Mouse (Mus musculus): ENCODE results near the gene Lcn2. TPM values are rescaled to one million over a fixed set of nuclear protein-coding genes. Genes with fewer than 3 reads are reported as not detected.
"Not testable (repeated sequence)": the region's sequence is repeated elsewhere in the genome, so short reads cannot be mapped to it uniquely, and the experiment has no call there.

Gene Lcn2
- polyA plus RNA-seq, 1 experiment from 2014 or later, result 0.95 TPM

DNA sequence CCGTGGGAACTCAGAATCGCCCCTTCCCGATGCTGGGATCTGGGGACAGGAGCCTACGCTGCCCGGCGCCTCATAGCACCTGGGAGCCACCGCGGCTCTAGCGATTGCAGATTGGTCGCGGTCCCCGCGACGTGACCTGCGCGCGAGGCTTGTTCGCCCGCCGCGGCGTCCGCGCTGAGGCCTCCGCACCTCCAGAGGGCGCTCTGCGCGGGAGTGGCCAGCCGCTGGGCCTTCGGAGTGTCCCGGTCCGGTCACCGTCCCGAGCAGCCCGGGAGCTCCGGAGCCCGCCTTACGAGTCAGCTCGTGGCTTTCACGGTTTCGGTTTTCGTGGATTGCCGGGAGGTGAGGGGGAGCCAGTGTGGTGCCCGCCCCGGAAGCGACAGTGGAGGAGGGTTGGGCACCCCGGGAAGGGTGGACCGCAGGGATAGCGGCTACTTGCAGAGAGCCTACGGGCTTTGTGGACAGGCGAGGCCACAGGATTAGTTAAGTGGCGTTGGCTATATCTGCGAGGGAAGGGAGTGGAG, 25.2 kb downstream of the Lcn2 start:
- Histone ChIP-seq H3K9me3 (no peaks in the 10 kb centered on the region), H3K36me3 (peaks cover 38% of the 10 kb centered on the region), H3K4me3 (replicated peaks) (peak overlapping the region; percentile 59), H3K4me1 (replicated peaks) (peaks cover 25% of the 10 kb centered on the region), H3K9ac (replicated peaks) (peak overlapping the region; percentile 77), H3K27ac (peak overlapping the region; percentile 84), H3K27me3 (peaks cover 14% of the 10 kb centered on the region), H3K4me2 (peak overlapping the region; percentile 81)
- ATAC-seq (ENCODE audit: insufficient number of reproducible peaks, insufficient read depth, low FRiP score, low TSS enrichment, low read depth), result peak; percentile 78
- under 1% methylated on average over 53 of the region's 53 CpGs for WGBS

DNA sequence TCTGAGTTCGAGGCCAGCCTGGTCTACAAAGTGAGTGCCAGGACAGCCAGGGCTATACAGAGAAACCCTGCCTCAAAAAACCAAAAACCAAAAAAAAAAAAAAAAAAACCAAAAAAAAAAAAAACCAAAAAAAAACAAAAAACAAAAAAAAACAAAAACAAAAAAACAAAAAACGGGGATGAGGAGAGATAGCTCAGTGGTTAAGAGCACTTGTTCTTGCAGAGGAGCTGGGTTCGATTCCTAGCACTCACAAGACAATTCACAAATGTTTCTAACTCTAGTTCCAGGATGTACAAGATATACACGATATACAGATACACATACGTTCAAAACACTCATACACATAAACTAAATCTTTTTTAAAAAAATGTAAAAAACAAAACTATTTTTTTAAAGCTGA, 25.8 kb downstream of the Lcn2 start:
- not testable (repeated sequence) for H3K9ac ChIP-seq (replicated peaks); ATAC-seq (ENCODE audit: insufficient number of reproducible peaks, insufficient read depth, low FRiP score, low TSS enrichment, low read depth); H3K9me3 ChIP-seq; H3K27ac ChIP-seq
- Histone ChIP-seq H3K36me3 (peaks cover 32% of the 10 kb centered on the region), H3K27me3 (peaks cover 14% of the 10 kb centered on the region), H3K4me1 (replicated peaks) (peaks cover 25% of the 10 kb centered on the region), H3K4me3 (replicated peaks) (peak overlapping the region; percentile 59), H3K4me2 (peak overlapping the region; percentile 81)
- WGBS, result 50% methylated on average over 5 of the region's 5 CpGs

DNA sequence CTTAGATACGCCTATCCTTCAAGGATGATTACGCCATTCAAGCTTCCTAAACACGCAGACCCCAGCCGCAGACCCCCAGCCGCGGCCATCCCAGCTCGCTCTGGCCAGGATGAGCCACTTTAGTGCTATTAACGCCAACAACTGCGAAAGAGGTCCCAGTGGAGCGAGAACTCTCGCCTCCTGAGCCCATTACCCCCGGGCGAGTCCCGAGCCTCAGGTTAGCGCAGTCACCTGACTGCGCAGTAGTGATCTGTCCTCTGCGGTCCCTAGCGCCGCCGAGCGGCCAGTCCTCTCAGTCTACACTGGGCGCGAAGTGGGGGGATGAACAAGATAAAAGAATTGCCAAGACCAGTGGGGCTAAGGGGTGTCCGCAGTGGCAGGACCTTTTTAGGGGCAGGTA, 26.6 kb downstream of the Lcn2 start:
- H3K36me3 ChIP-seq, result peaks cover 23% of the 10 kb centered on the region
- peak; percentile 76 for ATAC-seq (ENCODE audit: insufficient number of reproducible peaks, insufficient read depth, low FRiP score, low TSS enrichment, low read depth)
- peak overlapping the region; percentile 38 for H3K4me3 ChIP-seq (replicated peaks)
- H3K9ac ChIP-seq (replicated peaks), result no peak overlapping the region; the same call in 1 of the 2 replicates
- H3K4me2 ChIP-seq, result peak overlapping the region; percentile 72
- 1% methylated on average over 24 of the region's 24 CpGs for whole genome bisulfite sequencing
- no peak overlapping the region for H3K27ac ChIP-seq
- H3K9me3 ChIP-seq, result no peaks in the 10 kb centered on the region
- peaks cover 25% of the 10 kb centered on the region for H3K4me1 ChIP-seq (replicated peaks)
- peaks cover 14% of the 10 kb centered on the region for H3K27me3 ChIP-seq

DNA sequence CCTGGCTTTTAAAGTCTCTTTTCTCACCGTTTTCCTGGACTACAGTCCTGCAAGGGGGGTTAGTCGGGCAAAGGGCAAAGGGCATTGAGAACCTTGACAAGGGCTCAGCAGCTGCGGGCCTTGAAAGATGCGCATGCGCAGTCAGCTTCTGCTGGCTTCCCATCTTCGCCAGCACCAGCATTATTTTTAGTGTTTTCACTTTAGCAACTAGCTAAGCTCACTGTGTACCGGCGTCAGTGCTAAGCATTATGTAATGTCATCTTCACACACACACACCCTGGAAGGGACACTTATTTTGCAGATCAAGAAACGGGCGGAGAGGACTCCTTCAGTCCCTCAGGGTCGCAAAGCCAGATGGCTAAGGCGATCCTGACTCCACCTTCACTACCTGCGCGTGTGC, 27.3 kb downstream of the Lcn2 start:
- Histone ChIP-seq H3K27me3 (peaks cover 14% of the 10 kb centered on the region), H3K36me3 (peaks cover 16% of the 10 kb centered on the region), H3K27ac (no peak overlapping the region), H3K9me3 (no peaks in the 10 kb centered on the region), H3K4me2 (peak overlapping the region; percentile 72), H3K4me3 (replicated peaks) (peak overlapping the region; percentile 38), H3K4me1 (replicated peaks) (peaks cover 25% of the 10 kb centered on the region), H3K9ac (replicated peaks) (no peak overlapping the region)
- WGBS, result 4% methylated on average over 14 of the region's 14 CpGs
- ATAC-seq (ENCODE audit: insufficient number of reproducible peaks, insufficient read depth, low FRiP score, low TSS enrichment, low read depth), result no peak

DNA sequence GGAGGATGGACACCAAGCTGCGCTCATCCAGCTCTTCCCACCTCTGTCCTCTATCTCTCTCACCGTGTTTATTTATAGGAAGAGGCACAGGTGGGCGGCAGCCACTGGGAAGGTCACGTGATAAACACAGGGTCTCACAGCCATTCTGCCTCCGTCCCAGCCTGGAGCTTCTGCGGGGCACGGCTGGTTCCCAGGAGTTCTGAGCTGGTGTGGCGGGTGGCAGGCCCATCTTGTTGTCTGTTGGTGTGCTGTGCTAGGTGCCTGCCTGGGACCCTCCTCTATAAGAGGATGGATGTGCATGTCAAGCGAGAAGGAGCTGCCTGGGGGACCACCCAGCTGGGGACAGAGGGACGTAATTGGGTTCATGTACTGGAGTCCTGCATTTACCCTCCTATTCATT, 29.7 kb downstream of the Lcn2 start:
- no peak for ATAC-seq (ENCODE audit: insufficient number of reproducible peaks, insufficient read depth, low FRiP score, low TSS enrichment, low read depth)
- 68% methylated on average over 10 of the region's 10 CpGs for WGBS
- H3K4me3 ChIP-seq (replicated peaks), result no peak overlapping the region

DNA sequence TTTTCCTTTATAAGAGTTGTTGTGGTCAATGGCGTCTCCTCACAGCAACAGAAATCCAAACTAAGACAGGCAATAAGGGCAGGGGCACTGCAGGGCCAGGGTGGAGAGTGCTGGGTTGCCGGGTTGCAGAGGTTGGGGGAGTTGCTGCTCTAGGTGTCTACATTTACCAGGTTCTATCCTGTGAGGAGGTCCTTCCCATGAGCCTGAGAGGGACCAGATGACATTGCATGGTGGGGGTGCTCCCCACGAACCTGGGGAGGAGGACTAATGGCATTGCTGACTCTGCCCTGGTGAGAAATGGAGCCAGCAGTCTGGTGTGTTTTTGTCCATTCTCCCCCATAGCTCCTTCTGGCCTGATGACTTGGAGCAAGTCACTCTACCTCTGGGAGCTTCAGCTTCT, 30.3 kb downstream of the Lcn2 start:
- H3K9ac ChIP-seq (replicated peaks), result no peak overlapping the region
- H3K4me3 ChIP-seq (replicated peaks), result no peak overlapping the region
- H3K4me2 ChIP-seq, result no peak overlapping the region
- no peaks in the 10 kb centered on the region for H3K9me3 ChIP-seq
- 78% methylated on average over 3 of the region's 3 CpGs for WGBS
- H3K27me3 ChIP-seq, result peaks cover 14% of the 10 kb centered on the region
- no peaks in the 10 kb centered on the region for H3K36me3 ChIP-seq
- no peak overlapping the region for H3K27ac ChIP-seq
- ATAC-seq (ENCODE audit: insufficient number of reproducible peaks, insufficient read depth, low FRiP score, low TSS enrichment, low read depth), result no peak
- peaks cover 21% of the 10 kb centered on the region for H3K4me1 ChIP-seq (replicated peaks)

More for the DNA sequence above, 29.7 kb downstream of the Lcn2 start:
- Histone ChIP-seq H3K4me1 (replicated peaks) (peaks cover 21% of the 10 kb centered on the region), H3K27ac (no peak overlapping the region), H3K36me3 (no peaks in the 10 kb centered on the region), H3K9ac (replicated peaks) (no peak overlapping the region), H3K4me2 (no peak overlapping the region), H3K9me3 (no peaks in the 10 kb centered on the region), H3K27me3 (peaks cover 14% of the 10 kb centered on the region)

DNA sequence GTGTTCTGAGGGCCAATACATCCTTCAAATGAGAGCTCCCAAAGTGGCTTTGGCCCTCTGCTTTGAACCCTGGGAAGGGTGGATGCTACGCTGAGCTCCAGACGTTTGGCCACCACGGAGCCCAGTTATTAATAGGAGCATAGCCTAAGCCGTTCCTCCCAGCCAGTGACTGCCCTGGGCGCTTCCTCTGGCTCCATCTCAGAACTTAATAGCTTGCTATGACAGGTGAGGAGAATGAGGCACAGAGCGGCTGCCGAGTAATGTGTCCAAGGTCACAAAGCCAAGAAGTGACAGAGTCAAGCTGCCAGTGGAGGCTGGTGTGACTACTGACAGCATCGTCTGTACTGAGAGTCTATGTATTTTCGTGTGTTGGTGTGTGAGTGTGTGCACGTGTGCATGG, 31.8 kb downstream of the Lcn2 start:
- Histone ChIP-seq H3K9me3 (no peaks in the 10 kb centered on the region), H3K9ac (replicated peaks) (no peak overlapping the region), H3K27me3 (peaks cover 6% of the 10 kb centered on the region; the same call in 1 of the 2 replicates), H3K27ac (no peak overlapping the region), H3K4me1 (replicated peaks) (peaks cover 24% of the 10 kb centered on the region), H3K4me2 (no peak overlapping the region), H3K4me3 (replicated peaks) (no peak overlapping the region), H3K36me3 (no peaks in the 10 kb centered on the region)
- ATAC-seq (ENCODE audit: insufficient number of reproducible peaks, insufficient read depth, low FRiP score, low TSS enrichment, low read depth), result no peak
- WGBS, result 63% methylated on average over 10 of the region's 10 CpGs

DNA sequence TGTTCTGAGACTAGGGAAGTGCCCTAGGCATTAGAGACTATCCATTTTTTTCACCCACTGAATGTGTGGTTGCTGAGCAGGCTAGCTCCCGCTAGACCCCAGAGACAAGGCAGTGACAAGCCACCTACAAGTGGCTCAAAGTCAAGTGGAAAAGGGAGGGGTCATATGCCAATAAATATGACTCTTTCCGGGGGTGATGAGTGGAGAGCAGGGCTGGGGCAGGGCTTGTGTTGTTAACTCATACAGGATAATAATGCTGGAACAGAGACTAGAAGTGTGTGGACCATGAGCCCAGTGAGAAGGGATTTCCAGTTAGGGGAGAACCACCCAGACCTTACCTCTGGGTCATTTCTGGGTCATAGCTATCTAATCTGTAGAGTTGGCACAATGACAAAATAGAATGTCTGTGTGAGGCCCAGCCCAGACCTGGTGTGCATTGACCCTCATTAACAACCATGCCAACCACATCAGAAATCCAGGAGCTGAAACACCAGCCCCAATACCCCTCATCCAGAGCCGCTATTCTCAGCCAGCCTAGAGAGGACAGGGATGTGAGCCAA, 33.6 kb downstream of the Lcn2 start:
- 89% methylated on average over 3 of the region's 3 CpGs for WGBS
- peaks cover 34% of the 10 kb centered on the region for H3K4me1 ChIP-seq (replicated peaks)
- no peaks in the 10 kb centered on the region for H3K27me3 ChIP-seq
- H3K9ac ChIP-seq (replicated peaks), result no peak overlapping the region
- no peaks in the 10 kb centered on the region for H3K9me3 ChIP-seq
- H3K4me2 ChIP-seq, result no peak overlapping the region
- no peak overlapping the region for H3K27ac ChIP-seq
- H3K4me3 ChIP-seq (replicated peaks), result 0 out of 2 replicates have a peak overlapping the region, but pooled peaks have one; percentile 80
- ATAC-seq (ENCODE audit: insufficient number of reproducible peaks, insufficient read depth, low FRiP score, low TSS enrichment, low read depth), result no peak
- H3K36me3 ChIP-seq, result peaks cover 13% of the 10 kb centered on the region

DNA sequence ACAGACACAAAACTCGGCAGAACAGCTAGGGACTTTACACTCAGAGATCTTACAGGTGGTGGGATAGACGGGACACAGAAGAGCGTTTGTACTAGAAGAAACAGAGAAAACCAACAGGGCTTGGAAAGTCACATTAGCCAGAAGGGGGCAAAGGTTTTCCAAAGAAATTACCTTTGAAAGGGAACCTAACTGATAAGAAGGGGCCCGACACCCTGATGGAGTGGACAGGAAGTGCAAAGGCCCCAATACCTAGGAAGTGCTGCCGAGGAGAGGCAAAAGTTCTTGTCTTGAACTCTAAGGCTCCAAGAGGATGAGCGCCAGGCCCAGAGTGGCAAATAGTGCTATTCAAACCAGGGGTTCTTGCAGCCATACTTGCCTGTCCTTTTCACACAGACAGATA, 34.2 kb downstream of the Lcn2 start:
- peak overlapping the region; percentile 12; the same call in 1 of the 2 replicates for H3K9ac ChIP-seq (replicated peaks)
- peaks cover 34% of the 10 kb centered on the region for H3K4me1 ChIP-seq (replicated peaks)
- H3K36me3 ChIP-seq, result peaks cover 19% of the 10 kb centered on the region
- 0 out of 2 replicates have a peak overlapping the region, but pooled peaks have one; percentile 94 for H3K27ac ChIP-seq
- no peaks in the 10 kb centered on the region for H3K27me3 ChIP-seq
- H3K9me3 ChIP-seq, result no peaks in the 10 kb centered on the region
- H3K4me2 ChIP-seq, result peak overlapping the region; percentile 70
- no peak for ATAC-seq (ENCODE audit: insufficient number of reproducible peaks, insufficient read depth, low FRiP score, low TSS enrichment, low read depth)
- peak overlapping the region; percentile 80; the same call in 1 of the 2 replicates for H3K4me3 ChIP-seq (replicated peaks)
- WGBS, result 67% methylated on average over 6 of the region's 6 CpGs

DNA sequence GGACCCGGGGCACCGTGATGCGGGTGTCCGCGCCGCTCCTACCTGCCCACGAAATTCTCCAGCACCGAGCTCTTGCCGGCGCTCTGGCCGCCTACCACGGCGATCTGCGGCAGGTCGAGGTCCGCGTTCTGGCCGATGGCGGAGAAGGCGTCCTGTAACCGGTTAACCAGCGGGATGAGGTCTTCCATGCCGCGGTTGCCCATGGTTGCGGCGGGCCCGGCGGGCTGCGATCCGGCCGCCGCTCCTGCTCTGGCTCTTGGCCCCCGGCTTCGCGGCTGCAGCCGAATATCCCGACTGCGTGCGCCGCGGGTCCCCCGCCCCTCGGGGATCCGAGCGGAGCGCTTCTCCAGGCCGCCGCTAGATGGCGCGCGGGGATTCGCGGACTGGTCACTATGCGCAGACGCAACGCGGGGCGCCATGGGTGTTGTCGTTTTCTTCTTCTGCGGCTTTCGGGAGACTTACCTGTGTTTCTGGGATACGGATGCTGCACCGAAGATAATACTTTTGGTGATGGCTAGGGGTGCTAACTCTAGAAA, 35.0 kb downstream of the Lcn2 start, which contains the start of gene Dnm1:
Dnm1 (minus strand) TSS at position 332 of the 536 bp plus-strand sequence.
- Histone ChIP-seq H3K4me1 (replicated peaks) (peaks cover 38% of the 10 kb centered on the region), H3K9ac (replicated peaks) (peak within 1 kb of the TSS; percentile 87), H3K36me3 (peaks cover 27% of the 10 kb centered on the region), H3K9me3 (no peaks in the 10 kb centered on the region), H3K27me3 (no peaks in the 10 kb centered on the region), H3K27ac (peak within 1 kb of the TSS; percentile 94), H3K4me2 (peak within 1 kb of the TSS; percentile 70), H3K4me3 (replicated peaks) (peak within 1 kb of the TSS; percentile 80)
- ATAC-seq (ENCODE audit: insufficient number of reproducible peaks, insufficient read depth, low FRiP score, low TSS enrichment, low read depth), result 0 out of 2 replicates have a peak, but pooled peaks have one; percentile 48
- WGBS, result under 1% methylated on average over 63 of the region's 63 CpGs

DNA sequence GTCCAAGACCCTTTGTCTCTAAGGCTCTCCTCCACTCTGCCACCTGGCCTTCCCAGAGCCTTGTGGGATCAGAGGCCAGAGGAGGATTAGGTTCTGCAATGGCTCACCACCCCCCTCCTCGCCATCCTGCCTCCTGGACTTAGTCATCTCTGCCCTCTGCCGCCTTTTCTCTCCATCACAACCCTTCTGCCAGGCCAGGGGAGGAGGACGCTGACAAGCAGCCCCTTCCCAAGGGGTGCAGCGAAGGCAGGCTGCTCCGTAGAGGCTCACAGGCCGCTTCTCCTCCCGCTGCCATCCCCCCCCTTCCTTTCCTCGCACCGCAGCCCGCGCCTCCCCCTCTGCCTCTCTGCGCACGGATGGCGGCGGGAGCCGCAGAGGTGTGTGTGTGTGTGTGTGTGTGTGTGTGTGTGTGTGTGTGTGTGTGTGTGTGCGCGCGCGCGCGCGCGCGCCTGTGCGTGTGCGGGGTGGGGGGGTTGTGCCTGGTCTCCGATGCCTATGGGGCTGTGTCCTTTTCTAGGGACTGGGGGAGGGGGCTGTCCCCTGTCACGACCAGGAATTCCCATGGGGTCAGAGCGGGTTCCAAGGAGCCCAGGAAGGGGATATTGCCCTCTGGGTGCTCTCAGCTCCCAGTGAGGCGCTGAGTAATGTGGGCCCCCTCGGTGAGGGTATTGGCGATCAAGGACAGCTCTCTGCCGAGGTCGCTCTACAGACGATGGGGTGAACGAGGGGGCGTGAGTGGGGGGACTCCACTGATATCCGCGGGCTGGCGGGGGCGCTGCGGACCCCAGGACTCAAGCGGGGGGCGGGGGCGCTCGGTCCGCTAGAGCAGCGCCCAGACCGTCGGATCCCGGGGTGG, 35.7 kb downstream of the Lcn2 start, which contains the start of gene Ciz1:
Ciz1 (plus strand) TSS at position 177 of the 856 bp plus-strand sequence.
- Histone ChIP-seq H3K27ac (peak within 1 kb of the TSS; percentile 94), H3K4me1 (replicated peaks) (peaks cover 38% of the 10 kb centered on the region), H3K9ac (replicated peaks) (peak within 1 kb of the TSS; percentile 87), H3K9me3 (no peaks in the 10 kb centered on the region), H3K27me3 (no peaks in the 10 kb centered on the region), H3K36me3 (peaks cover 34% of the 10 kb centered on the region), H3K4me2 (peak within 1 kb of the TSS; percentile 70), H3K4me3 (replicated peaks) (peak within 1 kb of the TSS; percentile 80)
- WGBS, result under 1% methylated on average over 39 of the region's 52 CpGs
- ATAC-seq (ENCODE audit: insufficient number of reproducible peaks, insufficient read depth, low FRiP score, low TSS enrichment, low read depth), result peak; percentile 60

Measured in limb, embryonic 12.5 days (tissue).